Mouse (Mus musculus): Measurements from ENCODE around the gene Chd1l.

DNA sequence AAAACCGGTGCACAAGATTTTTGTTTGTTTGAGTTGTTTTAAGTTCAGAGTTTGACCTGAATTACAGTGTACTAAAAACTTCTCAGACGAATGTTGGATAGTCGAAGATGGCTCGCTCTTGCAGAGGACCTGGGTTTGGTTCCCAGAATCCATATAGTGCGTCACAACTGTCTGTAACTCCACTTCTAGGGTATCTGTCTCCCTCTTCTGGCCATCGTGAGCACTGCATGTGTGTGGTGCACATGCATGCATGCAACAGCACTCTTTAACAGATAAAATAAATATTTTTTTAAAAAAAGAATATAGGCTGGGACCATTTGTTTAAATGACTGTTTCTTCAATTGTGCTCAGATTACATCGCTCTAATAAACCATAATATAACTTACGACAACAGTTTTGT, 44.9 kb upstream of the Chd1l start:
- TF ChIP-seq CTCF (IDR thresholded peaks at IDR 0.05; ENCODE audit: low read depth, low read length) (peak; percentile 72), POLR2A (IDR thresholded peaks at IDR 0.05; ENCODE audit: extremely low read depth, insufficient read depth, low read length) (no peak)

Measured in liver, adult 2 months (tissue).